Mouse (Mus musculus) large intestine, adult 2 months (tissue): ENCODE data around the gene Rabgef1. TPM values are rescaled to one million over a fixed set of nuclear protein-coding genes. Genes with fewer than 3 reads are reported as not detected.
A peak's percentile ranks its signal among the peaks of the same experiment; 100 is the strongest.

ENCODE experiments used
- DNase-seq: peaks from one replicate; pipeline ENCODE4 v3.0.0-alpha.2; 2012; ENCODE audit warnings: low read depth, low spot score
- WGBS: fragments of 180-500 bp; shearing (Covaris S2); methylation state at CpG from one replicate; pipeline ENCODE4 v1.1.7; 2018; 5-methylcytosine and 5-hydroxymethylcytosine counted together
- polyA plus RNA-seq: library from polyadenylated mRNA; depleted of rRNA; stranded (reverse); fragments of >200 nt; gene quantifications from 2 replicates; pipeline ENCODE4 v1.2.3, GENCODE M21; 2012

Rabgef1 gene
- polyA plus RNA-seq, 1 experiment, result 11.7 TPM

GRCm38 (mm10) chr5:130204560-130204959 is 33.0 kb downstream of the Rabgef1 start:
- no peak for DNase-seq
- 74% methylated on average over 6 of the region's 6 CpGs for WGBS

GRCm38 (mm10) chr5:130205441-130206023 is 33.9 kb downstream of the Rabgef1 start:
- WGBS, result 90% methylated on average over 3 of the region's 3 CpGs
- DNase-seq, result no peak

- DNase-seq, result no peak
- 89% methylated on average over 4 of the region's 4 CpGs for WGBS
Observed at GRCm38 (mm10) chr5:130207299-130207698, 35.7 kb downstream of the Rabgef1 start.

- 81% methylated on average over 11 of the region's 11 CpGs for WGBS
- DNase-seq, result no peak
Observed at GRCm38 (mm10) chr5:130212956-130213355, 41.4 kb downstream of the Rabgef1 start.

- DNase-seq, result no peak
- WGBS, result 82% methylated on average over 7 of the region's 7 CpGs
Observed at GRCm38 (mm10) chr5:130216781-130217180, 45.2 kb downstream of the Rabgef1 start, which contains the start of gene Tmem248. Gene Tmem248 (plus strand): TSS chr5:130217081.

GRCm38 (mm10) chr5:130217406-130217805 is 45.8 kb downstream of the Rabgef1 start:
- 59% methylated on average over 4 of the region's 4 CpGs for WGBS
- no peak for DNase-seq

GRCm38 (mm10) chr5:130218336-130218735 is 46.7 kb downstream of the Rabgef1 start:
- peak; percentile 69 for DNase-seq
- WGBS, result 53% methylated on average over 5 of the region's 5 CpGs

- WGBS, result 47% methylated on average over 2 of the region's 2 CpGs
Observed at GRCm38 (mm10) chr5:130221316-130221715, 49.7 kb downstream of the Rabgef1 start.

GRCm38 (mm10) chr5:130221760-130222145 is 50.2 kb downstream of the Rabgef1 start:
- DNase-seq, result no peak
- 1% methylated on average over 10 of the region's 10 CpGs for WGBS

More at GRCm38 (mm10) chr5:130221316-130221715, 49.7 kb downstream of the Rabgef1 start:
- no peak for DNase-seq

- 1% methylated on average over 88 of the region's 88 CpGs for WGBS
- DNase-seq, result no peak
Observed at GRCm38 (mm10) chr5:130222146-130223004, 50.8 kb downstream of the Rabgef1 start.

- 66% methylated on average over 3 of the region's 3 CpGs for WGBS
Observed at GRCm38 (mm10) chr5:130226790-130227189, 55.2 kb downstream of the Rabgef1 start.

GRCm38 (mm10) chr5:130228120-130228519 is 56.5 kb downstream of the Rabgef1 start:
- no peak for DNase-seq
- WGBS, result 57% methylated on average over 4 of the region's 4 CpGs

More at GRCm38 (mm10) chr5:130226790-130227189, 55.2 kb downstream of the Rabgef1 start:
- no peak for DNase-seq

- WGBS, result 94% methylated on average over 8 of the region's 8 CpGs
- no peak for DNase-seq
Observed at GRCm38 (mm10) chr5:130236302-130236701, 64.7 kb downstream of the Rabgef1 start.

GRCm38 (mm10) chr5:130239236-130239635 is 67.6 kb downstream of the Rabgef1 start:
- DNase-seq, result no peak
- 91% methylated on average over 7 of the region's 7 CpGs for WGBS

GRCm38 (mm10) chr5:130239856-130240255 is 68.3 kb downstream of the Rabgef1 start:
- DNase-seq, result no peak
- 98% methylated on average over 2 of the region's 2 CpGs for WGBS

- WGBS, result 89% methylated on average over 12 of the region's 12 CpGs
- no peak for DNase-seq
Observed at GRCm38 (mm10) chr5:130241426-130241825, 69.8 kb downstream of the Rabgef1 start.

- DNase-seq, result no peak
- 52% methylated on average over 5 of the region's 5 CpGs for WGBS
Observed at GRCm38 (mm10) chr5:130247823-130248222, 76.2 kb downstream of the Rabgef1 start.

GRCm38 (mm10) chr5:130254164-130255016 is 82.8 kb downstream of the Rabgef1 start:
- peak; percentile 65 for DNase-seq
- 2% methylated on average over 19 of the region's 19 CpGs for WGBS

GRCm38 (mm10) chr5:130255017-130255720 is 83.6 kb downstream of the Rabgef1 start, which contains the start of the genes Sbds and Tyw1:
Gene Sbds (minus strand): TSS chr5:130255530.
Gene Tyw1 (plus strand): TSS chr5:130255619.
- under 1% methylated on average over 52 of the region's 52 CpGs for WGBS
- DNase-seq, result peak; percentile 97
